Mouse (Mus musculus) liver, postnatal 0 days (tissue): ENCODE measurements at regions not wholly inside any gene's neighbourhood (a gene's known extent, or its start where the extent isn't known, plus 50 kb on each side); places are given as distances from the start of the nearest gene placed in this dataset.
"Not testable (repeated sequence)": the region's sequence is repeated elsewhere in the genome, so short reads cannot be mapped to it uniquely, and the experiment has no call there.

Experiments used
- ATAC-seq: fragments of 200-750 bp; cut with Nextera tagmentation; 2 replicates; pipeline ENCODE4 v1.8.0; 2017; ENCODE audit warnings: mild to moderate bottlenecking, moderate library complexity
- DNase-seq: peaks from one replicate; pipeline ENCODE4 v3.0.0-alpha.2; 2016
- H3K27ac ChIP-seq: fragments of 300-500 bp; sonication (generic); 2 replicates; pipeline ENCODE4 v1.5.1; 2014; ENCODE audit warnings: antibody characterized with exemption, moderate library complexity, mild to moderate bottlenecking, low read depth
- H3K27me3 ChIP-seq: fragments of 300-500 bp; sonication (generic); 2 replicates; pipeline ENCODE4 v1.6.1; 2014; ENCODE audit warnings: low read length, control low read depth, mixed read lengths; ENCODE audit not compliant: insufficient read depth
- H3K36me3 ChIP-seq: fragments of 300-500 bp; sonication (generic); replicated peaks from 2 replicates; pipeline ENCODE4 v1.6.1; 2014; ENCODE audit warnings: mild to moderate bottlenecking, control low read depth, low read length, moderate library complexity, mixed read lengths; ENCODE audit not compliant: insufficient read depth
- H3K4me1 ChIP-seq: fragments of 300-500 bp; sonication (generic); 2 replicates; pipeline ENCODE4 v1.6.1; 2014; ENCODE audit warnings: antibody characterized with exemption, mild to moderate bottlenecking, control low read depth; ENCODE audit not compliant: insufficient read depth
- H3K4me2 ChIP-seq: fragments of 300-500 bp; sonication (generic); 2 replicates; pipeline ENCODE4 v1.6.1; 2014; ENCODE audit warnings: low read depth, mild to moderate bottlenecking, low read length, moderate library complexity, mixed read lengths
- H3K4me3 ChIP-seq: fragments of 300-500 bp; sonication (generic); 2 replicates; pipeline ENCODE4 v1.5.1; 2014; ENCODE audit warnings: low read depth, low read length
- H3K9ac ChIP-seq: fragments of 300-500 bp; sonication (generic); replicated peaks from 2 replicates; pipeline ENCODE4 v1.6.1; 2014; ENCODE audit warnings: mild to moderate bottlenecking, moderate library complexity
- H3K9me3 ChIP-seq: fragments of 300-500 bp; sonication (generic); 2 replicates; pipeline ENCODE4 v1.6.1; 2016; ENCODE audit warnings: mild to moderate bottlenecking, control low read depth, low read length, mixed read lengths
- CTCF ChIP-seq: sonication (generic); IDR thresholded peaks from 2 replicates; pipeline ENCODE4 v1.5.1; 2016; ENCODE audit warnings: antibody characterized with exemption, low read depth
- EP300 ChIP-seq: IDR thresholded peaks from 2 replicates; pipeline ENCODE4 v1.6.1; 2016; ENCODE audit warnings: antibody characterized with exemption, low read depth, mild to moderate bottlenecking
- WGBS: fragments of 180-500 bp; shearing (Covaris S2); extraction: QIAGEN DNeasy Blood & Tissue Kit; methylation state at CpG from one replicate; pipeline ENCODE4 v1.1.7; 2014; ENCODE audit not compliant: insufficient replicate concordance; 5-methylcytosine and 5-hydroxymethylcytosine counted together

DNA sequence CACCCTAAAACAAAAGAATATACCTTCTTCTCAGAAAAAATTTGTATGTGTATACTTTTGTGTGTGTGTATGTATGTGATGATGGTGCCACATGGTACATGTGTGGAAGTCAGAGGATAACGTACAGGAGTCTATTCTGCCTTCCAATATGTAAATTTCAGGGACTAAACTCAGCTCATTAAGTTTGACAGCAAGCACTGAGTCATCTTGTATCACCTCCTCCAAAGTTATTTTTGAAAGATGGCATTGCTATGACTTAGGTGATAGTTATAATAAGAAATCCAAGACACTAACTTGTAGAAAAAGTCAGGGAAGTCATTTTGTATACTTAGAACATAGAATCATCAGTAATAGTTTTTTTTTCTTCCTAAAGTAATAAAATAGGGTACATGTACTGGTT, 719.4 kb upstream of the Agtr1b start:
- Histone ChIP-seq H3K36me3 (no peaks in the 10 kb centered on the region), H3K4me2 (no peak overlapping the region), H3K9me3 (no peaks in the 10 kb centered on the region), H3K4me3 (no peak overlapping the region), H3K27ac (no peak overlapping the region), H3K27me3 (no peaks in the 10 kb centered on the region), H3K9ac (no peak overlapping the region), H3K4me1 (no peaks in the 10 kb centered on the region)
- WGBS = 48% methylated on average over 1 of the region's 1 CpGs
- no peak for DNase-seq
- ATAC-seq = no peak
- TF ChIP-seq EP300 (no peak), CTCF (no peak)

DNA sequence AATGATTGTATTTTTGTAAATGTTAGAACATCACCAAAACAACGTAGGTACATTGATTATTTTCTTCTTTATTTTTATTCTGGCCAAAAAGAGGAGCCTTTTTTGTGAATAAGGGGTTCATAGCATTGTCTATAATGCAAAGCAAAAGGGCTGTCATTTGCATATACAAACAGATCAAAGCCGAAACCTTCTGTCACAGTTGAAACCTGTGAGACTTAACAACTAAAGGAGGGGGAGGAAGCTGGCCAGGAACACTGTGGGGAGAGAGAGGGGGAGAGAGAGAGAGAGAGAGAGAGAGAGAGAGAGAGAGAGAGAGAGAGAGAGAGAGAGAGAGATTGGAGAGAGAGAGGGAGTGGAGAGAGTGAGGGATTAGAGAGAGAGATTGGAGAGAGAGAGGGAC, 710.6 kb upstream of the Agtr1b start:
- DNase-seq (no peak), ATAC-seq (no peak)
- Histone ChIP-seq H3K27me3 (no peaks in the 10 kb centered on the region), H3K9me3 (no peaks in the 10 kb centered on the region), H3K4me3 (no peak overlapping the region), H3K9ac (no peak overlapping the region), H3K4me1 (no peaks in the 10 kb centered on the region), H3K4me2 (no peak overlapping the region), H3K36me3 (no peaks in the 10 kb centered on the region), H3K27ac (no peak overlapping the region)
- 54% methylated on average over 2 of the region's 2 CpGs for WGBS
- TF ChIP-seq EP300 (no peak), CTCF (no peak)

DNA sequence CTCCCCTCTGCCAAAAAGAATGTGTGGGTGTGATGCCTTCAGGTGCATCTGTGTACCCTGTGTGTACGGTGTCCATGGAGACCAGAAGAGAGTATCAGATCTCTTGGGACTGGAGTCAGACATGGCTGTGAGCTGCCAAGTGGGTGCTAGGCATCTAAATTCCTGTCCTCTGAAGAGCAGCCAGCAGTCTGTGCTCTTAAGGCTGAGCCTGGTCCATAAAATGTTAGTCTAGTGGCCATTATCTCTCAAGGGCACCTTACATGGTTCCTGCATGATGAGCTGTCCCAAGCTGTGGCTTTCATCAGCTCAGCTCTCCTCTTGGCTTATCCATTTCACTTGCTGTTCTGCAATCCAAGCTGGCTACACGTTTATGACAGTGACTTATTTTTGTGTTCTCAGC, 686.4 kb upstream of the Agtr1b start:
- H3K9me3 ChIP-seq, H3K36me3 ChIP-seq, DNase-seq, H3K4me2 ChIP-seq, ATAC-seq, H3K4me1 ChIP-seq, H3K9ac ChIP-seq, H3K4me3 ChIP-seq, H3K27me3 ChIP-seq, H3K27ac ChIP-seq: not testable (repeated sequence)
- 45% methylated on average over 1 of the region's 2 CpGs for WGBS

DNA sequence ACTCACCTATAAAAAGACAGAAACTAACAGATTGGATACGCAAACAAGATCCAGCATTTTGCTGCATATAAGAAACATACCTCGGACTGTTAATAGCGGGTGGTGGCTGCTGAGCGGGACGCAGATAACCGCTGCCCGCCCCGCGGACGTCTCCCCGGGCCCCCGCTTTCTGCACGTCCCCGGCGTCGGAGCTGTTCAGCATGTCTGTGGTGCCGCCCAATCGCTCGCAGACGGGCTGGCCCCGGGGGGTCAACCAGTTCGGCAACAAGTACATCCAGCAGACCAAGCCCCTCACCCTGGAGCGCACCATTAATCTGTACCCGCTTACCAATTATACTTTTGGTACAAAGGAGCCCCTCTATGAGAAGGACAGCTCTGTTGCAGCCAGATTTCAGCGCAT, 682.4 kb upstream of the Agtr1b start:
- 0 out of 2 replicates have a peak, but pooled peaks have one; percentile 21 for ATAC-seq
- not testable (repeated sequence) for H3K4me1 ChIP-seq, H3K36me3 ChIP-seq, H3K4me2 ChIP-seq, H3K27ac ChIP-seq, H3K9me3 ChIP-seq, H3K4me3 ChIP-seq, H3K9ac ChIP-seq, H3K27me3 ChIP-seq, DNase-seq
- 80% methylated on average over 15 of the region's 25 CpGs for WGBS

DNA sequence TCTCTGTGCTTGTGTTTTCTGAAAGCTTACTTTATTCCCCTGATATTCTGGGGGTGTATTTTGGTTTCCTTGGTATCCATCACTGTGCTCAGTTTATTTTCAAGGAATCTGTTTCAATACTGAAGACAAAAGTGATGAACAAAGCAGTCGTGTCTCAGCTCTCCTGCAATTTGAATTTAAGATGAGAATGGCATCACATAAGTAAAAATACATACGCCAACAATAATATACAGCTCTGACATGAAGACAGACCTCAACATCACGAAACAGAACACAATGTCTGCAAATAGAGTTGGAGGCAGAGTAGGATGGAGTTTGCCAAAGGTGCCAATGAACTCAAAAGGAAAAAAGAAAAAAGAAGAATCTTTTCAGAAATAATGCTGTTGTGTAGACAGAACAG, 679.0 kb upstream of the Agtr1b start:
- Histone ChIP-seq H3K9ac (no peak overlapping the region), H3K4me2 (no peak overlapping the region), H3K36me3 (no peaks in the 10 kb centered on the region), H3K4me3 (no peak overlapping the region), H3K4me1 (no peaks in the 10 kb centered on the region), H3K27me3 (no peaks in the 10 kb centered on the region), H3K9me3 (no peaks in the 10 kb centered on the region), H3K27ac (no peak overlapping the region)
- no peak for TF ChIP-seq CTCF
- no peak for TF ChIP-seq EP300
- ATAC-seq (no peak), DNase-seq (no peak)
- 70% methylated on average over 3 of the region's 3 CpGs for WGBS

DNA sequence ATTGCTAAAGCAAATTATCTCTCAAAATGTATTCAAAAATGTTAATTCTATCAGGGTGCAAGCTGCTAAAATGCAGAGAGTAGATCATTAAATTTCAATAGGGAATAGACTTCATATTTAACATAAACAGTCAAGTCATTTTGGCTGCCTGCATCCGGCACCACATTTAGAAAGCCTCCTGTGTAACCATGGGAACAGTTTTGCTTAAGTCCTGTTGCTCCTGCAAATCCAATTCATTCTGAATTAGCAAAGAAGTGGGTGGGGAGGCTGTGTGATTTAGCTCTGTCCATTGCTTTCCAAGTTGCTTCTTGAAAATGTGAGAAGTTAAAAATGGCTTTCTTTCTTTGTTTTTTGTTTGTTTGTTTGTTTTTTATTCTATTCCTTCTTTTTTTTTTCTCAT, 658.9 kb upstream of the Agtr1b start:
- Histone ChIP-seq H3K9me3 (no peaks in the 10 kb centered on the region), H3K27me3 (no peaks in the 10 kb centered on the region), H3K4me2 (no peak overlapping the region), H3K27ac (no peak overlapping the region), H3K9ac (no peak overlapping the region), H3K4me3 (no peak overlapping the region), H3K4me1 (no peaks in the 10 kb centered on the region), H3K36me3 (no peaks in the 10 kb centered on the region)
- TF ChIP-seq CTCF = no peak
- no peak for TF ChIP-seq EP300
- DNase-seq = no peak
- 51% methylated on average over 1 of the region's 1 CpGs for WGBS
- ATAC-seq = no peak

DNA sequence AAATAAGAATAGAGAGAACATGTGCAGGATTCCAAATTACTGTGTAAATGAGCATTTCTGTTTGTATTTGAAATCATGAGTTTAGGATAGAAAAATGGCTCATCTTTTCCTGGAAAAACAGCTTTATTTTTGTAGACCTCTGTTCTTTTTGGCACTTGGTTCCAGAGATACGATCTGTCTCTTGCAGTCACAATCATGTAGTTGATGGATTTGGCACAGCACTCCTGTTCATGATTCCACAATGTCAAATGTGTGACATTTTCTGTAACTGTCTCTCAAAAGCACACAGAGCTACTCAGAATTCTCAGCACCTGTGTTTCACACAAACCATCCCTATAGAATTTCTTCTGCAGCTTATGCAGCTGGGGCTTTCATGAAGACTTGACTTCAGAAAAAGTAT, 654.0 kb upstream of the Agtr1b start:
- TF ChIP-seq EP300 (no peak), CTCF (no peak)
- no peak overlapping the region for H3K9ac ChIP-seq
- H3K4me3 ChIP-seq = no peak overlapping the region
- no peak overlapping the region for H3K27ac ChIP-seq
- H3K4me2 ChIP-seq = no peak overlapping the region
- H3K27me3 ChIP-seq = no peaks in the 10 kb centered on the region
- H3K9me3 ChIP-seq = no peaks in the 10 kb centered on the region
- ATAC-seq (no peak), DNase-seq (no peak)
- no peaks in the 10 kb centered on the region for H3K4me1 ChIP-seq
- WGBS = 72% methylated on average over 1 of the region's 1 CpGs
- no peaks in the 10 kb centered on the region for H3K36me3 ChIP-seq
